Mouse (Mus musculus) embryonic stem cell, embryonic (primary cell): ENCODE data around the gene Spon1.

Experiments
- CTCF ChIA-PET, 4 experiments: fragments of 300-600 bp in 2 of 4; fragments of 350-600 bp in 2 of 4; sonication (Branson Sonifier 250); formaldehyde crosslinking; loops; one replicate each; lab custom pipeline; 2022; ENCODE audit warnings: inconsistent platforms in 2 of 4; lab: Charles Lee
- POLR2A ChIA-PET, 4 experiments: fragments of 300-600 bp in 2 of 4; fragments of 350-600 bp in 2 of 4; sonication (Branson Sonifier 250); formaldehyde crosslinking; loops; one replicate each; lab custom pipeline; 2022; ENCODE audit warnings: antibody characterized with exemption in 4 of 4, inconsistent platforms in 1 of 4; lab: Charles Lee

Spon1 gene

GRCm38 (mm10) chr7:113820213-113820612 lies 54.4 kb downstream of the Spon1 start:
- ChIA-PET CTCF (no interaction called here), POLR2A (interaction anchor here in 1 of 4 experiments (0.5 kb wide), 1 partner anchor 627 kb away, joined by 3 read pairs; no protein-coding TSS in a partner anchor)

GRCm38 (mm10) chr7:113823026-113823425 lies 57.2 kb downstream of the Spon1 start:
- ChIA-PET CTCF (no interaction called here), POLR2A (no interaction called here)

- ChIA-PET POLR2A (no interaction called here), CTCF (no interaction called here)
These were observed 58.9 kb downstream of the Spon1 start for GRCm38 (mm10) chr7:113824651-113825050.

GRCm38 (mm10) chr7:113825498-113826205 lies 59.9 kb downstream of the Spon1 start:
- CTCF ChIA-PET: interaction anchor here in 1 of 4 experiments (0.6 kb wide), 1 partner anchor 42 kb away, joined by 4 read pairs; no protein-coding TSS in a partner anchor
- POLR2A ChIA-PET: no interaction called here

GRCm38 (mm10) chr7:113826510-113826909 lies 60.7 kb downstream of the Spon1 start:
- ChIA-PET CTCF (interaction anchor here in 2 of 4 experiments (0.6 kb wide), 3 partner anchors 41 to 544 kb away, joined by 3 to 4 read pairs (median 3); no protein-coding TSS in a partner anchor), POLR2A (no interaction called here)

GRCm38 (mm10) chr7:113828122-113828571 lies 62.3 kb downstream of the Spon1 start:
- ChIA-PET POLR2A (no interaction called here), CTCF (no interaction called here)

- ChIA-PET POLR2A (no interaction called here), CTCF (no interaction called here)
These were observed 62.8 kb downstream of the Spon1 start for GRCm38 (mm10) chr7:113828576-113828975.

- ChIA-PET CTCF (no interaction called here), POLR2A (no interaction called here)
These were observed 71.4 kb downstream of the Spon1 start for GRCm38 (mm10) chr7:113837151-113837550.

- CTCF ChIA-PET: no interaction called here
- POLR2A ChIA-PET: no interaction called here
These were observed 73.6 kb downstream of the Spon1 start for GRCm38 (mm10) chr7:113839431-113839830.

- POLR2A ChIA-PET: no interaction called here
These were observed 75.7 kb downstream of the Spon1 start for GRCm38 (mm10) chr7:113841521-113841920.

GRCm38 (mm10) chr7:113843150-113843549 lies 77.4 kb downstream of the Spon1 start:
- POLR2A ChIA-PET: no interaction called here
- CTCF ChIA-PET: no interaction called here

More at GRCm38 (mm10) chr7:113841521-113841920, 75.7 kb downstream of the Spon1 start:
- CTCF ChIA-PET: no interaction called here

- ChIA-PET POLR2A (no interaction called here), CTCF (no interaction called here)
These were observed 79.4 kb downstream of the Spon1 start for GRCm38 (mm10) chr7:113845191-113845590.

- ChIA-PET CTCF (interaction anchor here in 1 of 4 experiments (0.5 to 1.3 kb wide), 2 partner anchors 10 to 238 kb away, joined by 3 to 5 read pairs; no protein-coding TSS in a partner anchor), POLR2A (interaction anchor here in 1 of 4 experiments (1.0 kb wide), 1 partner anchor 55 kb away, joined by 3 read pairs; no protein-coding TSS in a partner anchor)
These were observed 80.8 kb downstream of the Spon1 start for GRCm38 (mm10) chr7:113846553-113846952.

- CTCF ChIA-PET: interaction anchor here in 1 of 4 experiments (0.5 to 1.3 kb wide), 2 partner anchors 9 to 238 kb away, joined by 3 to 5 read pairs; no protein-coding TSS in a partner anchor
- POLR2A ChIA-PET: interaction anchor here in 2 of 4 experiments (1.0 to 1.5 kb wide), 3 partner anchors 10 to 478 kb away, joined by 3 read pairs; partner anchors contain the start of gene Btbd10 (in 1 of the 2)
These were observed 81.4 kb downstream of the Spon1 start for GRCm38 (mm10) chr7:113847041-113847819.

- ChIA-PET POLR2A (interaction anchor here in 2 of 4 experiments (0.5 to 1.1 kb wide), 3 partner anchors 10 to 94 kb away, joined by 3 read pairs; no protein-coding TSS in a partner anchor), CTCF (no interaction called here)
These were observed 84.6 kb downstream of the Spon1 start for GRCm38 (mm10) chr7:113850389-113850788.

- ChIA-PET POLR2A (no interaction called here), CTCF (interaction anchor here in 2 of 4 experiments (0.6 to 0.8 kb wide), 3 partner anchors 33 to 262 kb away, joined by 3 to 5 read pairs (median 3); partner anchors contain the start of gene Spon1 (in 1 of the 2))
These were observed 89.6 kb downstream of the Spon1 start for GRCm38 (mm10) chr7:113855396-113855795.

GRCm38 (mm10) chr7:113856067-113856466 lies 90.3 kb downstream of the Spon1 start:
- CTCF ChIA-PET: interaction anchor here in 1 of 4 experiments (0.8 kb wide), 1 partner anchor 9 kb away, joined by 3 read pairs; no protein-coding TSS in a partner anchor

GRCm38 (mm10) chr7:113859480-113859881 lies 93.7 kb downstream of the Spon1 start:
- ChIA-PET CTCF (no interaction called here), POLR2A (interaction anchor here in 1 of 4 experiments (1.1 kb wide), 1 partner anchor 9 kb away, joined by 3 read pairs; no protein-coding TSS in a partner anchor)

More at GRCm38 (mm10) chr7:113856067-113856466, 90.3 kb downstream of the Spon1 start:
- POLR2A ChIA-PET: no interaction called here

- CTCF ChIA-PET: no interaction called here
- POLR2A ChIA-PET: no interaction called here
These were observed 96.2 kb downstream of the Spon1 start for GRCm38 (mm10) chr7:113861964-113862363.
